Mouse (Mus musculus): ENCODE measurements around the gene Zfp420.
"Not testable (repeated sequence)": the region's sequence is repeated elsewhere in the genome, so short reads cannot be mapped to it uniquely, and the experiment has no call there.

Gene Zfp420

DNA sequence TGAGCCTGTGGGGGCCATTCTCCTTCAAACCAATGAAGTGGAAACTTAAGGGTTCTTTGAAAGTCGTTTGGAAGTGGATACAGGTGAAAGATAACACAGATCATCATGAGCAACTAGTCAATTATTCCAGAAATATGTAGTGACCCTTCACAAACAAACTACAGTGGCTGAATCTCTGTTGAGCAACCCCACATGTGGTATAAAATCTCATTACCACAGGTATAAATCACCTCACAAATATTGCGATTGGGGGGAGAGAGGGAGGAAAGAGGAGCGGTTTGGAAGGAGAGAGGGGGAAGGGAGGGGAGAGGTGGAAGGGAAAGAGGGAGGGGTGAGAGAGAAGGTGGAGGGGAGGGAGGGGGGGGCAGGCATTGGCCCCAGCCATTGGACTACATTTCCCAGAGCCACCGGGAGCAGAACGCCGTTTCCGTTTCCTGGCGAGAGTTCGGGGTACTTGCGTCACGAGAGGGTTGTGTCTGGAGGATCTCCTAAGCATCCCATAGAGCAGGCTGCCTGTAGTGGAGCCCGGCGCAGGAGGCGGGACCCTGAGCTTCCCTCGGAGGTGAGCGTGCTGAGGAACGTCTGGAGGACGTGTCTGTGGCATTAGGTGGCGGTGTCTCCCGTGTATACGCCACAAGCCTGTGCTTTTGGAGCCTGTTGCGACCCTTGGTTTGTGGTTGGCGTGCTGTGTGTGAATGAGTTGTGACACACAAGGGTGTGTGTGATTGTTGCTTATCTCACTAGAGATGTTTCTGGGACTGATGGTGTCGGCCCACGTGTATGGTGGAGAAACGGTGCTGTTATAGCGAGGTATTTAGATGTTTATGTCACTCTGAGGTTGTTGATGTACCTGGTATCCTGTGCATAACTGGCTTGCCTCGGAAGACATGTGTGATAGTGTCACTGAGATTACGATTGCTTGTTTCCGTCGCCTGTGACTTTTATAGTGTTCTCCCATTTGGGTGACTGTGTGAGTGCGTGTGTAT is at the start of gene Zfp420:
Zfp420 (plus strand) TSS at position 448 of the 986 bp plus-strand sequence.
- DNase-seq (ENCODE audit: low read depth): peak; percentile 88

DNA sequence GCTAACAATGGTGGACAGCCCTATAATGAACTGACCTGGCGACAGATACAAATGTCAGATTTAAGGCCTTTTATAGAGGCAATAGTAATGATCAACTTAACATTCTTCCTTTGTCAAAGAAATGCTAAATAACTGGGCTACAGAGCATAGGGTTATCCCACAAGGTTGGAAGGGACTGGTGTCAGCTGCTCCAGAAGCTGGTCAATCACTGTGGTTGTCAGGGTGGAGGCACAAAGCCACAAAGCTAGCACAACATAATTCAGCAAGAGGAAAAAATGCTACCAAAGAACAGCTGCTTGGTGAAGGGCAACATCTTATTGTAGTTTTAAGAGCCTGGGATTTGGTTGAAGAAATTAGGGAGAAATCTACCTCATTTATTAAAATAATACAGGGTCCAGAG is 47.5 kb upstream of the Zfp420 start:
- no peak for DNase-seq (ENCODE audit: low read depth)

DNA sequence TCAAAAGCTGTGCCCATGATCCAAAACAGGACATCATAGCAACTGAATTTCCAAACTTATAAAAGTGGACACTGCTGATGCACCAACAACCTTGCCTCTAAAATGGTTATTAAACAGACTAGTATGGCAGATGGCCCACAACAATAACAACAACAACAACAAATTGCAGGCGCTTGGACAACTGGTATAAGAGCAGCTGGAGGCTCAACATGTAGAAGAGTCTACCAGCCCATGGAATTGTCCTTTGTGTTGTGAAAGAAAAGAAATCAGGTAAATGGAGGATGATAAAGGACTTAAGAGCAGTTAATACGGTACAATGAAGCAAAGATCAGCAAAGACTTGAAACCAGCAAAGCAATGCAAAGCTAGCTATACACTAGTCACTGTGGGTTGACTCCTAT is 45.4 kb upstream of the Zfp420 start:
- DNase-seq (ENCODE audit: low read depth): no peak

DNA sequence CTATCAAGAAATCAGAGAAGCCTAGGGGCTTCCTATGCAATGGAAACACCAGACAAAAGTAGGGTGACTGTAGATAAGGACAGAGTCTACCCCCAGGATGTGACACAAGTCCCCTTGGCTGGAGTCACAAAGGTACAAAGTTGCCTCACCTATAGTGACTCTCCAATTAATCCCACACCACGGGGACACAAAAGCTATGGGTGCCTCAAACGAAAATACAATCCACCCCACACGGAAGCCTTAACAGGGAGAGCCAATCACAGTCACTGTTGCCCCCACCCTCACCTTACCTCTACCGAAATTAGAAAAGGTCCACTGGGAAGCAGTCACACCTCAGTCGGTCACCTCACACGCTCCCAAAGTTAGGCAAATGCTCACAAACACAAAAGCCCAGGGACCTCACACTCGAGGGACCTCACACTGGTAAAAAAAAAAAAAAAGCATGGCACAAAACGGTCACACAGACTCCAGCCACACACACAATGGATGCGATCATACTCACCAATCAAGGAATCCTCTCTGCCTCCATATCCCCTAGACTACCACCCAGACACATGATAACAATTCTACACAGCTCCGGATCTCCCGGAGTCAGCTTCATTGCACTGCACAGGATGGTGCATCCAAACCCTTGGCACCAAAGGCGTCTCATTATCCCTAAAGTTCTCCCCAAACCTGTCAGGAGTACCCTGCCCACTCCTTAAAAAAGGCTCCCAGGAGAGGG is 44.6 kb upstream of the Zfp420 start:
- peak; percentile 14 for DNase-seq (ENCODE audit: low read depth)

DNA sequence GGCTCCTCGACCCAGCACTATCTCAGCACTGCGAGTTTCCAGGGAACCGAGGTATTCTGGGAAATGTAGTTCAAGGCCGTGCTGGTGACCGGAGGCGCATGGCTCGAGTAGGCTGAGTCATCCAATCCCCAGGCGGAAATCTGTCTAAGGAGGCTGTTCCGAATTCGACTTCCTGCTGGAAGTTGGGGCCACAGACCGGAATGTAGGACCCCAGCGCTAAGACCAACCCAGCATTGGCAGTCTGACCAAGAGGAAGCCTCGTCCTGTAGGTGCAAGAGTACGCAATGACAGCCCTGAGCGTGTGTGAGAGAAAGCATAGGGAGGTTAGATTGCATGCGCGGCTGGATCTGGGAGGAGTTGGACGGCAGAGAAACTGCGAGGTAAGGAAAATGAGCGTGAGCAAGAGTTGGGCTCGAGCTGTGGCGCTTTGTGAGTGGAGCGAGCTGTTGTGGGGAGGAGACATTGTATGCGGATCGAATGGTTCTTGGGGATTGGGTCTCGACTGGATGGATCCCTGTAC is 43.8 kb upstream of the Zfp420 start, which contains the start of gene Zfp790:
Zfp790 (plus strand) TSS at position 205 of the 520 bp plus-strand sequence.
- DNase-seq (ENCODE audit: low read depth): peak; percentile 90

DNA sequence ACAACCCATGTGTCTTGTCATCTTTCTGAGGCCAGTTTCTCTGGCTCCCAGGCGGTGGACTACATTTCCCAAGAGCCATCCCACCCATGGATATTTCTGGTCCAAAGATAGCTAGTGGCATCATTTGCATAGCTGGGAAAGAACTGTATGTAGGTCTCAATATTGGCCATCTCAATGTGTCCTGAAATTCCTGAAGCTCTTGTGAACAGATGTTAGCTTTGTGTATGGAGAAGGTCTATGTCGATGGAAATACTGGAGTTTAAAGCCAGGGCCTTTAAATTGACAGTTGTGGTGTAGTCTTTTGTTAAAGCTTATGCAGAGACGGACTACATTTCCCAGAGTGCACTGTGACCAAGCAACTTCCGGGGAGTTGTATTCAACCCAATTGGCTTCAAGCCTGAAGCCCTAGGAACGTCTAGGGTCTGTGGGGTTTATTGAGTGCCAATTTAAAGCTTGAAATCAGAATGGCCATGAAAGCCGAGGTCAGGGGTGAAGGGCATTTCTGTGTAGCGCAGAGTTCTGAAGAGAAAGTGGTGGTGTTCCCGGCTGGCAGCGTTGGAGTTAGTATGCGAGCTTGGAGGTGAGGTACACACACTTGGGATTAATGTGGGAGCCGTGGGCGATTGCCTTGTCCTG is 41.0 kb upstream of the Zfp420 start:
- DNase-seq (ENCODE audit: low read depth): peak; percentile 84

DNA sequence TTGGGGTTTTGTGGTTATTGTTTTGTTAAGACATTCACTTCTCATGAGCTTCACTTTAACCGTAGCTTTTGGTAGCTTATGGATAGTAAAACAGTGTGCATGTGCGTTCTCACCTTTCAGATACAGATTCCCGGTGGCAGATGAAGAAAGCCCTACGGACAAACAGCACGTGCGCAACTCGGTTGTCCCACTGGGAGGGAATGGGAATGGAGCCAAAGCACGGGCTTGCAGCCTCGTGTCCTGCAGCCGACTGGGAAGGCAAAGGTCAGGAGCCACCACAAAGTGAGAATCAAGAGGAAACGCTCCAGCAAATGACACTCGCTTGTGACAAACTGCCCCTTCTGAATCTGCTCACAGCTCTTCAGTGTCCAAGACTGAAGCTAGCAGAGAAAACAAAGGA is 31.8 kb upstream of the Zfp420 start:
- no peak for DNase-seq (ENCODE audit: low read depth)

DNA sequence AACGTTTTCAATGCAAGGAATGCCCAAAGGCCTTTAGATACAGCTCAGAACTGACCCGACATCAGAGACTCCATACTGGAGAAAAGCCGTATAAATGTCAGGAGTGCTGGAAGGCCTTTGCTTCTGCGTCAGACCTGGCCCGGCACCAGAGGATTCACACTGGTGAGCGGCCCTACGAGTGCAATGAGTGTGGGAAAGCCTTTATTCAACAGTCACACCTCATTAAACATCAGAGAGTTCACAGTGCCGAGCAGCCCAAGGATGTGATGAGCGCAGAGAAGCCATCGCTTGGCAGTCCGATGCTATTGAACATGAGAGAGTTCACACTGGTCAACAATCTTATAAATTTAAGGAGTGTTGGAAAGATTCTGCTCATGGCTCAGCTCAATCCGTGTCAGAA is 30.0 kb upstream of the Zfp420 start:
- no peak for DNase-seq (ENCODE audit: low read depth)

DNA sequence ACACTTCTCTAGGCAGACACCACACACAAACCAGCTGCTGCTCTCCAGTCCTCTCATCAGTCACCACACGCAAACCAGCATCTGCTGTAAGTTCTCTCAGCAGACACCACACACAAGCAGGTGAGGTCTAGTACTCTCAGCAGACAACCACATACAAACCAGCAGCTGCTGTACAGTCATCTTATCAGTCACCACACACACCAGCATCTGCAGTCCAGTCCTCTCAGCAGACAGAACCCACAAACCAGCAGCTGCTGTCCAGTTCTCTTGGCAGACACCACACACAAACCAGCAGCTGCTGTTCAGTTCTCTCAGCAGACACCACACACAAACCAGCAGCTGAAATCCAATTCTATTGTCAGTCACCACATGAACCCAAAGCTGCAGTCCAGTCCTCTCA is 23.0 kb upstream of the Zfp420 start:
- no peak for DNase-seq (ENCODE audit: low read depth)

DNA sequence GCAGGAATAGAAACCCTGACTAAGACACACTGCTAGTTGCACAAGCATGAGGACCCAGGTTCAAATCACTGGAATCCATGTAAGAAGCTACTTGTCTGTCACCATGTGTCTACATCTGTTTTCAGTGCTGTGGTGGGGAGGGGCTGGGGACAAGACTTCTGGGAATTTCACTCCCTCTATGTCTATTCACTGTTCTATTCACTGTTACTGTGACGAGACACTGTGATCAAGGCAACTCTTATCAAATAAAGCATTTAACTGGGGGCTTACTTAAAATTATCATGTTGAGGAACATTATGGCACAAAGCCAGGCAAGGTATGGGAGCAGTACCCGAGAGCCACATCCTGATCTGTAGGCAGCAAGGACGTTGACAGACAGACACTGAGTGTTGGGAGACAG is 20.5 kb upstream of the Zfp420 start:
- no peak for DNase-seq (ENCODE audit: low read depth)

DNA sequence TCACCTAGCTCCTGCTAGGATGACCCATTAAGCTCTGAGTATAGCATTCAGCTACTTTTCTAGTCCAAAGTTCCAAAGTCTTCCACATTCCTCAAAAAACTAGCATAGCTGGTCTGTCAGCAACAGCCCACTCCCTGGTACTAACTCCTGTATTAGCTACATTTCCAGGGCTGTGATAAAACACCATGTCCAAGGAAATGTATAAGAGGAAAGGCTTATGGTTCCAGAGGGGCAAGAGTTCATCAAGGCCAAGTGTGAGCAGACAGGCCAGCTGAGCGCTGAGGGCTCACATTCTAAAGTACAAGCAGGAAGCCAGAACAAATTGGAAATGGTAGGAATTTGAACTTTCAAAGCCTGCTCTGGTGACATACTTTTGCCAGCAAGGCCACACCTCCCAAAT is 17.7 kb upstream of the Zfp420 start:
- DNase-seq (ENCODE audit: low read depth): no peak

DNA sequence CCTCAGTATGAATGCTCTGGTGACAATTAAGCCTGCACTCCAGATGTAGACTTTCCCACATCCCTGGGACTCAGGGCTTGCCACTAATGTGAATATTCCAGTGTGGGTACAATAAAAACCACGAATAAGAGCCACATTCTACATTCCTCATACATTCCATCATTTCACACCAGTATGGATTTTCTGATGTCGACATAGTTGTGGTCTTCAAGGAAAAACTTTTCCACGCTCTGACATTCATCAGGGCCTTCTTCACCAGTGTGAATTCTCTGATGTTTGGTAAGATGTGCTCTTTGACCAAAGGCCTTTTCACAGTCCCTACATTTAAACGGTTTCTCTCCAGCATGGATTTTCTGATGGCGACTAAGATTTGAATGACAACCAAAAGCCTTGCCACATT is 15.2 kb upstream of the Zfp420 start:
- DNase-seq (ENCODE audit: low read depth): no peak

DNA sequence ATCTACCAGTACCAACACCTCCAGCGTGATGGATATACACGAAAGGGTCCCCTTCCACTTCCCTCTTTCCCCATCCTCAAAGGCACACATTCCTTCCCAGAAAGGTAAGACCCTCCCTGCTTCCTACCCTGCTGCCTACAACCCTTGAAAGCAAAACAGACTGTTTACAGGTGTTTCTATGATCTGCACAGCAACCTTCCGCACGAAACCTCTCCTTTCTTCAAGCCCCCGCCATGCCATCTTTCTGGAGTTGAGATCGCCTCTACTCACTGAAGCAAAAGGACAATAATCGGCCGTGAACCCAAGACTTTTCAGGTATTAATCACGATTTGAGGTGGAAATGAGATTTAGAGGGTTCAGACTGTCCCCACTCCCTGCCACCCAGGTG is 7.0 kb upstream of the Zfp420 start:
- no peak for DNase-seq (ENCODE audit: low read depth)

DNA sequence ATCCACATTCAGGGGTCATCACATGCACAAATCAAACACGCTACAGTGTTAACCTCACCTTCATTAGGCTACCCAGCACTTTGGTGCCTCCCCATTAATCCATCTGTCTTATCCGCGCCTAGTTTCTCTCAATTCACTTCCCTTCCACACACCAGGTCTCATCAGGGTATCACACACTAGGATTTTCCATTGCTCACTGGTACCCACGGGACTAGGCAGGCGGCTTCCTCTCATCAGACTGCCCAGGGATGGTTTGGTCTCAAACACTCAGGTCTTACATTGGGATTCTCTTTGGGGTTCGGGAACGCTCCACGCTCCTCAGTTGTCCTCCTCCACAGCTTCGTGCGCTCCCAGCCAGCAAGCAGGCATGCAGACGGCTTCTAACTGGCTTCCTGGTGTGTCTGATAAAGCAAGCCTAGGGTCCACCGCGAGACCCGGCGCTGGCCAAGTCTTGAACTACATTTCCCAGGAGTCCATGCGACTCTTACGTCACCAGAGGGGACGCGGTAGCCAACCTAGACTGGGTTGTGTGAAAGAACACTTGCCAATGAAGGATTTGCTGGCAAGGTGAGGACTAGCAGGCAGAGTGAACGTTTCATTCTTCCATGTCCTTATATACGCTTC is 6.4 kb upstream of the Zfp420 start, which contains the start of gene Zfp940:
Zfp940 (minus strand) TSS at position 451 of the 624 bp plus-strand sequence.
- peak; percentile 89 for DNase-seq (ENCODE audit: low read depth)

DNA sequence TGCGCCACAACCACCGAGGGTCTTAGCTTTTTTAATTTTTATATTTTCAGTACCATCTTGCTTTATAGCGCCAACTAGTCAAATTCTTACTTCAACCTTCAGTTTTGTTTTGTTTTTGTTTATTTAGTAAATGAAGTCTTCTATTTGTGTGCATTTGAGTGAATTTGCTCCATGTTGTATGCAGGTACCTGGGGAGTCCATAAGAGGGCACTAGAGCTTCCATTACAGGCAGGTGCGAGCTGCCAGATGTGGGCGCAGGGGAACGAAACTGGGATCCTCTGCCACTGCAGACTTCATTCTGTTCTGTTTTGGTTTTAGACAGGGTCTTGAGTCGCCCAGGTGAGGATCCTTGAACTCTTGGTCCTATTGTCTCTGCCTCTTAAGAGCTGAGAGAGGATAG is 1.9 kb downstream of the Zfp420 start:
- DNase-seq (ENCODE audit: low read depth): peak; percentile 32

DNA sequence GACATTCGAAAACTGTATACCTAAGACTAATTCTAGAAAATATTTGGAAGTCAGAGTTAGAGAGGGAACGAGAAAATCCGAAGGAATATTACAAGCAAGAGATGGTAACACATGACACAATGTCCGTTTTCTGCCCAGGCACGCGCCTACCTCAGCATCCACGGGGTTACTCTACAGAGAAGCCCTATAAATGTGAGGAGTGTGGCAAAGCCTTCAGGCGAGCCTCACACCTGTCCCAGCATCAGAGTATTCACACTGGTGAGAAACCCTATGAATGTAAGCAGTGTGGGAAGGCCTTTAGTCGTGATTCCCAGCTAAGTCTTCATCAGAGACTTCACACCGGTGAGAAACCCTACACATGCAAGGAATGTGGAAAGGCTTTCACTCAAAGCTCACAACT is 14.5 kb downstream of the Zfp420 start:
- no peak for DNase-seq (ENCODE audit: low read depth)

DNA sequence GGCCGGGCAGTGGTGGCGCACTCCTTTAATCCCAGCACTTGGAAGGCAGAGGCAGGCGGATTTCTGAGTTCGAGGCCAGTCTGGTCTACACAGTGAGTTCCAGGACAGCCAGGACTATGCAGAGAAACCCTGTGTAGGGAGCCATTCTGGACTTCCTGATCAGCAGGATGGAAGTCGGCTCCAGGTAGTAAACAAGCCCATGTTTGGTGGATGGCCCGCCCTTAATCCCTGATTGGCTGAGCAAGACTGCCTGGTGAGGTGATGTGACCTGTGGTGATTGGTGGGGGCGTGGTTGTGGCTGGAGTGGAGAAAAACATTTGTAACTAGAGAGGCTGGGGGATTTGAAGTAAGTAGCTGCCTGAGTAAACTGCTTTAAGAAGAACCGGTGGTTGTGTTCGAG is 17.8 kb downstream of the Zfp420 start:
- not testable (repeated sequence) for DNase-seq (ENCODE audit: low read depth)

DNA sequence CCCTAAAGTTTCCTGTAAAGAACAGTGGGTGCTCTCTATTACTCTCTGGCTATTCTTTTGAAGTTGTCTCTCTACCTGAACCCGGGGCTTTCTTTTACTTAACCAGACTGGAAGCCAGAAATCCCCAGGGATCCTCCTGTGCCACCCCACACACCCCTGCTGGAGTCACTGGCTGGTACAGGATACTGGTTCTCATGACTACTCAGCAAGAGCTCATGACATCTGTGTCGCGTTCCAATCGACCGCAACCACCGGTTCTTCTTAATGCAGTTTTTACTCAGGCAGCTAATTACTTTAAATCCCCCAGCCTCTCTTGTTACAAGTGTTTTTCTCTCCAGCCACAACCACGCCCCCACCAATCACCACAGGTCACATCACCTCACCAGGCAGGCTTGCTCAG is 20.3 kb downstream of the Zfp420 start:
- no peak for DNase-seq (ENCODE audit: low read depth)

DNA sequence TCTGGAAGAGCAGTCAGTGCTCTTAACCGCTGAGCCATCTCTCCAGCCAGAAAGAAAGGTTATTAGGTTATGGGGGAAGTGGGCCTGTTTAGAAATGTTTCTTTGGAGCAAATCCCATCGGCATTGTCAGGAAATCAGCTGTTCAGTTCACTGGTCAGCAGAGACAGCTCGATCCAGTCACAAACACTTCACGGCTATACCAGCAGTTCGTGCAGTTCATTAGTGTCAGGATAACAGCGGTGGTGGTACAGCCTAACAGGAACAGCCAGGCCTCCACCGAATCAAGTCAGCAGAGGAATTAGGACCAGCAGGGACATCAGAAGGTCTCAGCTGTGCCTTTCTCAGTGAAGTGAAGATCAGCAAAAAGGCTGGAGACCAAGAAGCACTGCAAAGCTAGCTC is 21.1 kb downstream of the Zfp420 start:
- DNase-seq (ENCODE audit: low read depth): no peak

DNA sequence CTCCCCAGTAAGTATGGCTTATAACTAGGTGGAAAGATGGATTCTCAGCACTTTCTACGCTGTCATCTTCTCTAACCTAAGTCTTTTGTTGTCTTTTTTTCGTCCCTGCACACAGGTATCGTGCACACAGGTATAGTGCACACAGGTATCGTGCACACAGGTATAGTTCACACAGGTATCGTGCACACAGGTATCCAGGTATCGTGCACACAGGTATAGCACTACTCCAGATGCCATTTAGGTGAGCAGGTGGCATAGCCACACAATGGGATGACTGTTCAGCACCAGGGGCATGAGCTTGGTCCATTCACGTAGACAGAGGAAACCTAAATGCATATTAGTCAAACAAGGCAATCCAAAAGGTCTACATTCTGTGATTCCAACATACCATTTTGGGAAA is 30.7 kb downstream of the Zfp420 start:
- DNase-seq (ENCODE audit: low read depth): no peak

DNA sequence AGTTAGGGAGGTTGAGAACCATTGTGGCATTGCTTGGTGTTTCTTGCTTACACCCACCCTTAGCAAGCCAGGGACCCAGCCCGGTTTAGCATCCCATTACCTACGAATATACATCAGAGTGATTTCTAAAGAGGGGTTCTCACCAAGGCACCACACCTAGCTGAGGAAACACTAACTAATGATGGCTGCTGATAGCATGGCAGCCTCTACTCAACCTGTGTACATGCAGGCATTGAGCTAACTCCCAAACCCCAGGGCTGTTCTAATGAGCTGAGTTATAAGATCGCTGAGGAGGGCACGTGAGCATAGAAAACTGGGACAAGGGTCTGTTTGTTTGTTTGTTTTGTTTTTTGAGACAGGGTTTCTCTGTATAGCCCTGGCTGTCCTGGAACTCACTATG is 33.0 kb downstream of the Zfp420 start:
- no peak for DNase-seq (ENCODE audit: low read depth)

DNA sequence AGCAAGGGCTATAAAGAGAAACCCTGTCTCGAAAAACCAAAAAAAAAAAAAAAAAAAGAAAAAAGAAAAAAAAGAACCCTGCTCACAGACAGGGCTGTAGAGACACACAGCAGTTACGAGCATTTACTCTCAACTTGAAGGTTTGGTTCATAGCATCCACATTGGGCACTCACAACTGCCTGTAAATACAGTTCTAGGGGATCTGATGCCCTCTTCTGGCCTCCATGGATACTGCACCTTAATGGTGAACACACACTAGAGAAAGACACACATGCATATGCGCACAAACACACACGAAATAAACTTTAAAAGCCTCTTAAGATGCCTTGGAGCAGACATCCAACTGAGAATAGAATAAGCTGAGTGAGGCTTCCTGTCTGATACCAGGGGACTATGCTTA is 38.6 kb downstream of the Zfp420 start:
- peak; percentile 10 for DNase-seq (ENCODE audit: low read depth)
